Mouse (Mus musculus): ENCODE data around the gene Rpl13.
"Not testable (repeated sequence)": the region's sequence is repeated elsewhere in the genome, so short reads cannot be mapped to it uniquely, and the experiment has no call there.

Gene Rpl13

DNA sequence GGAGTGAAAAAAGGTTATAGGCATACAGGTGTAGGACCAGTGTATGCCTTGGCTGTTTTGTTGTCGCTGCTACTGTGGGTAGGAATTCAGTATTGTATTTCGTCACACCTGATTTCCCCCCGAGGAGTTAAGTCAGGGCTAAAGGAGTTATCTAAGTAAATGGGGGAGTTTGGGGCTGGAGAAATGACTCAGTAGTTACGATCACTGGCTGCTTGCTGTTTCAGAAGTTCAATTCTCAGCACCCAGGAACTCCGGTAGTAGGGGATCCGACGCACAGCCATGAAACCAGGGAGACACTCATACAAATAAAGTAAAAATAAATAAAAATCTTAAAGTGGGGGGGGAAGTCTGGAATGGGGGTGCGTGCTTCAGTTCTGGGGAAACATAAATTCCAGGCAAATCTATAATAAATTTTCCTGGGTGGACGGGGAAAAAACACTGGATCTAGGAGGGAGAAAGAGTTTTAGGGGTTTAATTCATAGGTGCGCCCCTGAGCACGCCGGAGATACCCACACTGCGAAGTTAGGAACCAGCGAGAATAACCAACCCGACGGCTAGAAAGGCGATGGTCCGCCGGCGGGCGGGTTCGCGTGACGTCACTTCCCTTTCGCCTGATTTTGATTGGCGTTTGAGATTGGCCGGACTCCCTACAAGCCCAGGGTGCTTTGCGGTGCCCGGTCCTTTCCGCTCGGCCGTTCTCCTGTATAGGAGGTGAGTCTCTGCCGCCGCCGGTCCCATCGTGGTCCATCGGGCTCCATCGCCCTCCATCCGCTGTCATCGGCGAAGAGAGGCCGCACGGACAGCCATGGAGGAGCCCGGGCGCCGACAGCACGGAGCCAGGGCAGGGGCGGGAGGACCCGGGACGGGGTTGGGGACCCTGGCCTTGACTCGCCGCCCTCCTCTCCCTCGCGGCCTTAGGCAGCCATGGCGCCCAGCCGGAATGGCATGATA lies at the start of gene Rpl13:
Gene Rpl13 (plus strand): TSS at position 616 of the 951 bp plus-strand sequence.
- peak; percentile 95 for ATAC-seq (ENCODE audit: insufficient number of reproducible peaks, low FRiP score, low TSS enrichment)

- no peak for ATAC-seq (ENCODE audit: insufficient number of reproducible peaks, low FRiP score, low TSS enrichment)
Observed at GRCm38 (mm10) chr8:123062721-123063120, 39.4 kb upstream of the Rpl13 start, which contains the start of gene Spg7. Spg7 (plus strand) TSS chr8:123062942.

- no peak for ATAC-seq (ENCODE audit: insufficient number of reproducible peaks, low FRiP score, low TSS enrichment)
Observed at GRCm38 (mm10) chr8:123064072-123064471, 38.1 kb upstream of the Rpl13 start.

GRCm38 (mm10) chr8:123064809-123065213 lies 37.3 kb upstream of the Rpl13 start:
- no peak for ATAC-seq (ENCODE audit: insufficient number of reproducible peaks, low FRiP score, low TSS enrichment)

DNA sequence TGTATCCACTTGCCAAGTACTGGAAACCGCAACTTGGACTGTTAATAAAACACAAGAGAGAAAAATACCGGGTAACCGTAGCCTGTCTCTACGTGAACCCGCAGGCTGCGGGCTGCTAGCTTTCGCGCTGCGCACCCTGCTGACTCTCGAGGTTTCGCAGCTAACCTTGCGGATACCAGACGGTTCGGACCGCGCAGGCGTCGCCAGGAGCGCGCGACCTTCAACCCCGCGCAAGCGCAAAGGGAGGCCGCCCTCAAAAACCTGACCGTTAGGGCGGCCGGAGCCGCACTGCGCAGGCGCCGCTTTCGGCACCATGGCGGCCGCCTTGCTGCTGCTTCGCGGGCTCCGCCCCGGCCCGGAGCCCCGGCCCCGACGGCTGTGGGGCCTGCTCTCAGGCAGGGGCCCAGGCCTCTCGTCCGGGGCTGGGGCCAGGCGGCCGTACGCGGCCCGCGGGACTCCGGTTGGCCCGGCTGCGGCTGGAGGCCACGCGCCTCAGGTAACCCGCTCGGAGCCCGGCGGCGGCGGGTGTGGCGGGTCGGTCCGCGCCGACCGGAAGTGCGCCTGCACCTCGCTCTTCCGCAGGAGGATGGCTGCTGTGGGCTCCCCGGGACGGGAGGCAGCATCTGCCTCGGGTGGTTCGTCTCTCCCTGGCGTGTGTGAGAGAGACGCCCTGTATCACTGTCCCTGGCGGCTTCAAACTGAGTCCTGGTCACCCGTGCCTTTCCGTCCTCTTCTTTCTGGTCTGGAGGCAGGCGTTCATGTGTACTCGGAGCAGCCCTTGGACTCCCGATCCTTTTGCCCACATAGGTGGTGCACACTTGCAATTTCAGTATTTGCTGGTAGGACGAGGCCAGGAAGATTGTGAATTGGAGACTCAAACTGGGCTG lies 36.7 kb upstream of the Rpl13 start:
- ATAC-seq (ENCODE audit: insufficient number of reproducible peaks, low FRiP score, low TSS enrichment), result peak; percentile 93

DNA sequence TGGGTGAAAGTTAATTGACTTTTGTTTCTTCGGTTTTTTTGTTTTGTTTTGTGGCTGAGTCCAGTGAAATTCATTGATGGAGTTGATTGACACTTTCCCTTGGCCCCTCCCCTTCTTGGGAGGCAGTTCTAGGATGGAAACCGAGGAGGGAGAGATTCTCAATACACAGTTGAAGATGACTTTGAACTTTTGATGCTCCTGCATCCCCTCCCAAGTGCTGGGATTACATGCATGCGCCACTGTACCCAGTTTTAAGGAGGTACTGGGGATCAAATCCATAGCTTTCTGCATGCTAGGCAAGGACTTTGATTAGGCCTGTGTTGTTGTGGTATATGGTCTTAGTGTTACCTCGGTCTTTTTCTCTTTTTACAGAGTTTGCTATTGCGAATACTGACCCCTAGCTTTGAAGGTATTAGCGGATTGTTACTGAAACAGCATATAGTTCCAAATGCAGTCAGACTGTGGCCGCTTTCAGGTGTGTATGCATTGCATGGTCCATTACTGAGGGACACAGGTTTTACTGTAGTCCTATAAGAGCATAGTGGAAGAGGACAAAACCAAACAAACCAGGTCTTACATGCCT lies 36.0 kb upstream of the Rpl13 start:
- no peak for ATAC-seq (ENCODE audit: insufficient number of reproducible peaks, low FRiP score, low TSS enrichment)

DNA sequence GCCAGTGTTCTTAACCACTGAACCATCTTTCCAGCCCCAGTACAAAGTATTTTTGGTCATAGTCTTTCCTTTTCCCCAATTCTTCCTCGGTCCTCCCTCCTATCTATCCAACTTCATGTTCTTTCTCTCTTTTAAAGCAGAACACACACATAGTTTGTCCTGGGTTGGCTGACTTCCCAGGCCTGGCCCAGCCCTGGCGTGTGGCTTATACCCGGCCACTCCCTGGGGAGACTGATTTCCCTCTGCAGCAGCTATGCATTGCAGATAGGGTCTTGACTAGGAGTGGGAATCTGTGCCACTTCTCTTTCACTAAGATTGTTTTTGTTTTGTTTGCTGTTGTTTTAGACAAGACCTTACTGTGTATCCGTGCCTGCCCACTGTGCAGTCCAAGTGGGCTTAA lies 31.0 kb upstream of the Rpl13 start:
- no peak for ATAC-seq (ENCODE audit: insufficient number of reproducible peaks, low FRiP score, low TSS enrichment)

GRCm38 (mm10) chr8:123077213-123077612 lies 24.9 kb upstream of the Rpl13 start:
- ATAC-seq (ENCODE audit: insufficient number of reproducible peaks, low FRiP score, low TSS enrichment), result no peak

DNA sequence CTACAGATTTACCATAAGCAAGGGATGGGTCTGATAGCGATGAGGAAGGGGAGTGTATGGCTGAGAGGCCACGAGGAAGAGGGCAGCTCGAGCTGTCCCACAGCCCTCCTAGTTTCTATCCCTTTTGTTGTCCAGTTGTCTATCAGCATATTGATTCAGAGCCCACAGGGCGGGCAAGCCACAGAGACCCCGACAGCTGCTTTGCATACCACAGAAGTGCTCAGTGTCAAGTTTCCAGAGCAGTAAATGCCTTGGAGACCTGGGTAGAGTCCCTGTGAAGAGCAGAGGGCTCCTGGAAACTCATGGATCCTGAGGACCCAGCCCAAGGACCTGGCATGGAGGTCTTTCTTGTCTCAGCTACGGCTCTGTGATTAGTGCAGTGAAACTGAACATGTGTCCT lies 19.2 kb upstream of the Rpl13 start:
- ATAC-seq (ENCODE audit: insufficient number of reproducible peaks, low FRiP score, low TSS enrichment), result no peak

DNA sequence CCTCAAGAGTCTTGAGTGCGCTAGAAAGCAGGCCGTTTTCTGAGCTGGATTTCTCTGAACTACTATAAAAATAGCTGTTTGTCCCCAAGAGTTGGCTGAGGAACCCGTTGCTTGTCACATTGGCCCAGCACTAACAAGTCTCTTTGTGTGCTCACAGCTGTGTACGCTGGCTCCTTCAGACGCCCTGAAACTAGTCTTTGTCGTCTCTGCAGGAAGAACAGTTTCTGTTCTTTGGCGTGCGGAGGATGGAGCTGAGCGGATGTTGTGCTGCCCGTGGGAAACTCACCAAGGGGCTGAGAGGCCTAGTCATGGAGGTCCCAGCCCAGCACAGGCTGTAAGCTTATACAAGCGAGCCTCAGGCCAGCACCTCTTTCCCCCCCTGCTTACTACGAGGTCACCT lies 18.5 kb upstream of the Rpl13 start:
- ATAC-seq (ENCODE audit: insufficient number of reproducible peaks, low FRiP score, low TSS enrichment), result no peak

DNA sequence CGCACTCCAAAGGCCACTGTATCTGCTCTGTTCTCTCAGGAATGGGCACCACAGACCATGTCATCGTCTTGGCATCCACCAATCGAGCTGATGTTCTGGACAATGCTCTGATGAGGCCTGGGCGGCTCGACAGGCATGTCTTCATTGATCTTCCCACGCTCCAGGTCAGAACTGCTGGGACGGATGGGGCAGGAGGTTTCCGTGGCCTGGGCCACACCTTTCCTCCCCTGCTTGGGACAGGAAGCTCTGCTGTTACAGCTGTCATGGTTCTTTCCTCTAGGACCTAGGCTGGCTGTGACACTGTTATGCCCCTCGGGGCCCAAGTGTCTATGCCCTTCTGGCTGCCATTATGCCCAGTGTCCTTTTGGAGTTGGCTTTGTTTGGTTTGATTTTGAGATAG lies 14.9 kb upstream of the Rpl13 start:
- ATAC-seq (ENCODE audit: insufficient number of reproducible peaks, low FRiP score, low TSS enrichment), result no peak

GRCm38 (mm10) chr8:123097216-123097615 lies 4.9 kb upstream of the Rpl13 start:
- no peak for ATAC-seq (ENCODE audit: insufficient number of reproducible peaks, low FRiP score, low TSS enrichment)

DNA sequence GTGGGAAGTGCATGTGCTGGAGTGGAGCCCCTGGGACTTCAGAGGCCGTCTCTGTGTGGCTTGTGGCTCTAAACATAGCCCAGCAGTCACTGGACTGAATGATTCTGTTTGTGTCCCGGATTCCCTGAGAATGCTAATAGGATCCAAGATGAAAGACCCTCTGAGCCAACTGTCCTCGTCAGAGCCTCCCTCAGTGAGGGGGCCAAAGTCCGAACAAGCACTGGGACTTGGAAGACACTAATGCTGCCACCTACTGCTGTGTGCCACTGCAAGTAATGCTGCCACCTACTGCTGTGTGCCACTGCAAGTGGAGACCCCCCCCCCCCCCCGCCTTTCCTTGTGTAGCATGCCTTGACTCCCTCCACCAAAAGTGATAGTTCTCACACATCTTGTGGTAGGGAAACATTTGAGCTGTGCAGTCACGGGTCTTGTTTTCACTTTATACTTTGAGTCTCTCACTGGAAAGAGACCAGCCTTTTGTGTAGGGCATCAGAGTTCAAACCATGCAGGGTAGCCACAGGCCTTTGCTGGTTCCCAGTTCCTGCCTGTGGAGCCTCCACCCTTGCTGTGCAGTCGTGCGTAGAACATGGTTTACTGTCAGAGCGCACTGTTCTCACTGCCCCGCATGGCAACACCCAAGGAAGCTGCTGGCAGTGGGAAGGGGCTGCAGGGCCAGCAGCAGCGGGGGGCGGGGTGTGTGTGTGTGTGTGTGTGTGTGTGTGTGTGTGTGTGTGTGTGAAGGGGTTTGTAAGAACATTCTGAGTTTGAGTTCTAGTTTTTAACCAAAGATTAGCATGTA lies 4.2 kb upstream of the Rpl13 start:
- ATAC-seq (ENCODE audit: insufficient number of reproducible peaks, low FRiP score, low TSS enrichment), result no peak

- no peak for ATAC-seq (ENCODE audit: insufficient number of reproducible peaks, low FRiP score, low TSS enrichment)
Observed at GRCm38 (mm10) chr8:123100288-123100687, 1.9 kb upstream of the Rpl13 start.

DNA sequence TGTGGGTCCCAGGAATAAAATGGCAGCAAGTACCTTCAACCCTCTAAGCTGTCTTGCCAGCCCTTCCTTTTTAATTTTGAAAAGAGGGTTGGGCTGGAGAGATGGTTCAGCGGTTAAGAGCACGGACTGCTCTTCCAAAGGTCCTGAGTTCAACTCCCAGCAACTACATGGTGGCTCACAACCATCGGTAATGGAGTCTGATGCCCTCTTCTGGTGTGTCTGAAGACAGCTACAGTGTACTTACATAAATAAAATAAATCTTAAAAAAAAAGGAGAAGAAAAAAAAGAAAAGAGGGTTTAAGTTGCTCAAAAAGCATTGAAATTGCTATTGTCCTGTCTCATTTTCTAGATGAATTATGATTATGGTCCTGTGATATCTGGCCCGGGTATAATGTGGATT lies 906 bp upstream of the Rpl13 start:
- ATAC-seq (ENCODE audit: insufficient number of reproducible peaks, low FRiP score, low TSS enrichment), result no peak

DNA sequence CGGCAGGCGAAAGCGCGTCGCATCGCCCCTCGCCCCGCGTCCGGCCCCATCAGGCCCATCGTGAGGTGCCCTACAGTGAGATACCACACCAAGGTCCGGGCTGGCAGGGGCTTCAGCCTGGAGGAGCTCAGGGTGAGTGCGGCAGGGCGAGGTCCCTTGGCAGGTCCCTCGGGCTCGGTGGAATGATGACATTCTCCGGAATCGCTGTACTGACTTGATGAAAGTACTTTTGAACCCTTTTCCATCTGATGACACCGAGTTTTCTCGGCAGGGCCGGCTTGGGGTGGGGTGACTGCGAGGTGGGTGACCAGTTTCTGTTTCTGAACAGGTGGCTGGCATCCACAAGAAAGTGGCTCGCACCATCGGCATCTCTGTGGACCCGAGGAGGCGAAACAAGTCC lies 705 bp downstream of the Rpl13 start:
- ATAC-seq (ENCODE audit: insufficient number of reproducible peaks, low FRiP score, low TSS enrichment), result not testable (repeated sequence)

GRCm38 (mm10) chr8:123103285-123103684 lies 1.1 kb downstream of the Rpl13 start:
- ATAC-seq (ENCODE audit: insufficient number of reproducible peaks, low FRiP score, low TSS enrichment), result no peak

GRCm38 (mm10) chr8:123104046-123104767 lies 2.1 kb downstream of the Rpl13 start:
- ATAC-seq (ENCODE audit: insufficient number of reproducible peaks, low FRiP score, low TSS enrichment), result no peak
